Mouse (Mus musculus): Measurements from ENCODE around the gene Epo. TPM values are rescaled to one million over a fixed set of nuclear protein-coding genes. Genes with fewer than 3 reads are reported as not detected.

The Epo gene
- total RNA-seq, 1 experiment = 0.36 TPM

DNA sequence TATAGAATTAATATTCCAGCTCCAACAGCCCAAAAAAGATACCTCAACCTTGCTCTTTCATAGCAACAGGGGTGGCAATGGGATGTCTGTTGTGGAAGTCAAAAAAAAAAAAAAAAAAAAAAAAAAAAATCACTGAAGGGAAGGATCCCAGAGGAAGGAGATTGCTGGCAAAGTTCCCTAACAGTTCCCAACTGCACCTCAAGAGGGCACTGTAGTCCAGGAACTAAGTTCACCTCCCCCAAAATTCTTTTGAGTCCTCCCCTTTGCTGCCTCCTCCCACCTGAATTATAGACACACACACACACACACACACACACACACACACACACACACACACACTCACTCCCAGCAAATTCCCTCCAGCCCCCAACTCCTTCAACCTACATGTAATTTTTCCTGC lies 51.9 kb downstream of the Epo start:
- in situ Hi-C loops (cut with MboI; ENCODE audit: low sequenced_read_pairs in 2 of 2, unreplicated experiment in 2 of 2) = no loop called here
- Histone ChIP-seq H3K36me3 (ENCODE audit: control insufficient read depth, insufficient read depth, low read length, poor library complexity, severe bottlenecking) (no peaks in the 10 kb centered on the region), H3K9me3 (ENCODE audit: control insufficient read depth, insufficient read depth, low read depth, low read length) (no peaks in the 10 kb centered on the region), H3K27ac (ENCODE audit: insufficient read depth, low read depth, low read length, poor library complexity, severe bottlenecking) (no peak overlapping the region), H3K9ac (ENCODE audit: insufficient read depth, low read depth, low read length, poor library complexity, severe bottlenecking) (no peak overlapping the region), H3K4me1 (ENCODE audit: control insufficient read depth in 2 of 2, insufficient read depth in 2 of 2, low read length in 2 of 2, poor library complexity in 1 of 2) (peaks cover 0 to 3% of the 10 kb centered on the region in 2 experiments; a peak in 2 of 4 replicates), H3K4me3 (ENCODE audit: insufficient read depth in 1 of 2, low read depth in 1 of 2, low read length in 2 of 2, poor library complexity in 1 of 2, severe bottlenecking in 1 of 2) (no peak overlapping the region)
- DNase-seq (ENCODE audit: low read depth, low spot score) = peak; percentile 78
- TF ChIP-seq MAFK (IDR thresholded peaks at IDR 0.05; ENCODE audit: insufficient read depth, low read depth, low read length) = no peak
- TF ChIP-seq ZC3H11A (IDR thresholded peaks at IDR 0.05; ENCODE audit: borderline replicate concordance, low read depth, low read length) = peak; percentile 47
- peak; percentile 98 for TF ChIP-seq ZNF384 (IDR thresholded peaks at IDR 0.05; ENCODE audit: low read depth, low read length)

DNA sequence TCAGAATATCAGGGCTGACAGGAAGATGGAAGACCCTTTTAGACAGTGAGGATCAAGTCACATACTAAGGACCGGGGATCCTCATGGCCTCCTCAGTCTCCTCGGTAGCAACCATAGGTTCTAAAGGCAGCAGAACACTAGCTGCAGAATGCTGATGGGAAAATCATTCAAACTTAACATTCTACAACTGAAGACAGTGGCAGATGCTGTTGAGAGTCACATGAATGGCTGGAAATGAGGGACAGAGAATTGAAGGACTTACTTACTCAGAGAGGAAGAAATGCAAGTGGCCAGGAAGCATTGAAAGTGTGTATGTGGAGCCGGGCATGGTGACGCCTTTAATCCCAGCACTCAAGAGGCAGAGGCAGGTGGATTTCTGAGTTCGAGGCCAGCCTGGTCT lies 56.1 kb downstream of the Epo start, which contains the start of gene Zan:
Zan (minus strand) TSS at position 101 of the 400 bp plus-strand sequence.
- Histone ChIP-seq H3K4me1 (ENCODE audit: control insufficient read depth in 2 of 2, insufficient read depth in 2 of 2, low read length in 2 of 2, poor library complexity in 1 of 2) (no peaks in the 10 kb centered on the region), H3K4me3 (ENCODE audit: insufficient read depth in 1 of 2, low read depth in 1 of 2, low read length in 2 of 2, poor library complexity in 1 of 2, severe bottlenecking in 1 of 2) (no peak within 1 kb of the TSS), H3K36me3 (ENCODE audit: control insufficient read depth, insufficient read depth, low read length, poor library complexity, severe bottlenecking) (no peaks in the 10 kb centered on the region), H3K9ac (ENCODE audit: insufficient read depth, low read depth, low read length, poor library complexity, severe bottlenecking) (no peak within 1 kb of the TSS), H3K27ac (ENCODE audit: insufficient read depth, low read depth, low read length, poor library complexity, severe bottlenecking) (no peak within 1 kb of the TSS), H3K9me3 (ENCODE audit: control insufficient read depth, insufficient read depth, low read depth, low read length) (no peaks in the 10 kb centered on the region)
- in situ Hi-C loops (cut with MboI; ENCODE audit: low sequenced_read_pairs in 2 of 2, unreplicated experiment in 2 of 2) = no loop called here
- TF ChIP-seq HCFC1 (IDR thresholded peaks at IDR 0.05; ENCODE audit: borderline replicate concordance, insufficient read depth, low read length) (no peak), MAFK (IDR thresholded peaks at IDR 0.05; ENCODE audit: insufficient read depth, low read depth, low read length) (no peak), CHD2 (IDR thresholded peaks at IDR 0.05; ENCODE audit: low read depth, low read length) (no peak), ZC3H11A (IDR thresholded peaks at IDR 0.05; ENCODE audit: borderline replicate concordance, low read depth, low read length) (no peak), ZNF384 (IDR thresholded peaks at IDR 0.05; ENCODE audit: low read depth, low read length) (no peak)
- no peak for DNase-seq (ENCODE audit: low read depth, low spot score)

DNA sequence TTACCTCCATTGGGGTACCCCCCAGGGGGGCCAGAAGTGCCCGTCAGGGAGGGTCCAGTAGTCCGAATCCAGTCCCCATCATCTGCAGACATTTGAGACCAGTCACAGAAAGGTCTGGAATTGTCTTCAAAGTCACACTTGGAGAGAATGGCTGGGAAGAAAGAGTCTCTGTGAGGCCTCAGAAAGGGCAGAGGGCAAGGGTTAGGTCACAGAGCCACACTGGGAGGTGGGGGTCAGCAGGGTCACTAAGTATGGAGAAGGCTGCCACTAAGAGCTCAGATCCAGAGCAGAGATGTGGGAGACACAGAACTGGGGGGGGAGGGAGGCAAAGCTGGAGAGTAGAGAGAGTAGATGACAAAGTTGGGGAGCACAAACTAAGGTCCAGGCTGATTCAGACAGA lies 58.7 kb downstream of the Epo start:
- Histone ChIP-seq H3K4me3 (ENCODE audit: insufficient read depth in 1 of 2, low read depth in 1 of 2, low read length in 2 of 2, poor library complexity in 1 of 2, severe bottlenecking in 1 of 2) (no peak overlapping the region), H3K36me3 (ENCODE audit: control insufficient read depth, insufficient read depth, low read length, poor library complexity, severe bottlenecking) (no peaks in the 10 kb centered on the region), H3K4me1 (ENCODE audit: control insufficient read depth in 2 of 2, insufficient read depth in 2 of 2, low read length in 2 of 2, poor library complexity in 1 of 2) (no peaks in the 10 kb centered on the region), H3K9me3 (ENCODE audit: control insufficient read depth, insufficient read depth, low read depth, low read length) (no peaks in the 10 kb centered on the region), H3K27ac (ENCODE audit: insufficient read depth, low read depth, low read length, poor library complexity, severe bottlenecking) (no peak overlapping the region), H3K9ac (ENCODE audit: insufficient read depth, low read depth, low read length, poor library complexity, severe bottlenecking) (no peak overlapping the region)
- no peak for DNase-seq (ENCODE audit: low read depth, low spot score)
- in situ Hi-C loops (cut with MboI; ENCODE audit: low sequenced_read_pairs in 2 of 2, unreplicated experiment in 2 of 2) = no loop called here
- TF ChIP-seq CHD2 (IDR thresholded peaks at IDR 0.05; ENCODE audit: low read depth, low read length) (no peak), ZC3H11A (IDR thresholded peaks at IDR 0.05; ENCODE audit: borderline replicate concordance, low read depth, low read length) (no peak), HCFC1 (IDR thresholded peaks at IDR 0.05; ENCODE audit: borderline replicate concordance, insufficient read depth, low read length) (no peak), MAFK (IDR thresholded peaks at IDR 0.05; ENCODE audit: insufficient read depth, low read depth, low read length) (no peak), ZNF384 (IDR thresholded peaks at IDR 0.05; ENCODE audit: low read depth, low read length) (no peak)

DNA sequence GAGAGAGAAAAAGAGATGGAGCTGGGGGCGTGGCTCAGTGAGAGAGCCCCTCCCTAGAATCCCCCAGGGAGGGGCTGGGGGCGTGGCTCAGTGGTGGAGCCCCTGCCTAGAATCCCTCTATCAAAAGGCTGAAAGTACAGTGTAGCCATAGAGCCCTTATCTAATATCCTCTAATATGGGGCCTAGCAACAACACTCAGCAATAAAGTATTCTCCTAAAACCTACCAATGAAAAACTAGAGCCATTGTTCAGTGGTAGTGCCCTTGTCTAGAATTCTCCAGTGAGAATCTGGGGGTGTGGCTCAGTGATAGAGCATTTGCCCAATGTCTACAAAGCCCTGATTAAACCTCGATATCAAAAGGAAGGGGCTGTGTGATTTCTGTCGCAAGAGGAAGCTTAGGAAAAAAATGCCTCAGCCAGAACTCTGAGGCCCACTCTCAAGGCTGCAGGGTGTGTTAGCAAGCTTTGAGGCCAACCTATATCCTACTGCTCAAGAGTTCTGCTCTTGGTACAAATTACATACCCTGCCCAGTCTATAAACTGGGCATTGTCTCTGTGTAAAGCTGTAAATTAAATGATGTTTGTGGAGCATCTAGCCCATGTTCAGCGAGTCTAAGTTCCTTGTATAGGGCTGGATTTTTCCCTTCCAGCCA lies 60.7 kb downstream of the Epo start:
- H3K4me3 ChIP-seq (ENCODE audit: insufficient read depth in 1 of 2, low read depth in 1 of 2, low read length in 2 of 2, poor library complexity in 1 of 2, severe bottlenecking in 1 of 2) = no peak overlapping the region
- no peak overlapping the region for H3K27ac ChIP-seq (ENCODE audit: insufficient read depth, low read depth, low read length, poor library complexity, severe bottlenecking)
- no peak overlapping the region for H3K9ac ChIP-seq (ENCODE audit: insufficient read depth, low read depth, low read length, poor library complexity, severe bottlenecking)
- H3K4me1 ChIP-seq (ENCODE audit: control insufficient read depth in 2 of 2, insufficient read depth in 2 of 2, low read length in 2 of 2, poor library complexity in 1 of 2) = no peaks in the 10 kb centered on the region
- DNase-seq (ENCODE audit: low read depth, low spot score) = no peak
- in situ Hi-C loops (cut with MboI; ENCODE audit: low sequenced_read_pairs in 2 of 2, unreplicated experiment in 2 of 2) = no loop called here
- no peaks in the 10 kb centered on the region for H3K36me3 ChIP-seq (ENCODE audit: control insufficient read depth, insufficient read depth, low read length, poor library complexity, severe bottlenecking)
- TF ChIP-seq CHD2 (IDR thresholded peaks at IDR 0.05; ENCODE audit: low read depth, low read length) (no peak), HCFC1 (IDR thresholded peaks at IDR 0.05; ENCODE audit: borderline replicate concordance, insufficient read depth, low read length) (no peak), MAFK (IDR thresholded peaks at IDR 0.05; ENCODE audit: insufficient read depth, low read depth, low read length) (no peak), ZNF384 (IDR thresholded peaks at IDR 0.05; ENCODE audit: low read depth, low read length) (no peak), ZC3H11A (IDR thresholded peaks at IDR 0.05; ENCODE audit: borderline replicate concordance, low read depth, low read length) (no peak)
- H3K9me3 ChIP-seq (ENCODE audit: control insufficient read depth, insufficient read depth, low read depth, low read length) = no peaks in the 10 kb centered on the region

All from ES-E14 (cell line).